Mouse (Mus musculus) cerebellum, adult 2 months (tissue): ENCODE results near the gene Dop1a.

Source experiments
- CTCF ChIP-seq: fragments of 200-500 bp; IDR thresholded peaks from 2 replicates; pipeline ENCODE4 v1.5.1; 2011; ENCODE audit warnings: low read depth, mild to moderate bottlenecking, control low read depth, low read length, moderate library complexity, borderline replicate concordance; ENCODE audit not compliant: insufficient read depth
- POLR2A ChIP-seq: fragments of 200-500 bp; IDR thresholded peaks from 2 replicates; pipeline ENCODE4 v1.6.1; 2011; ENCODE audit warnings: low read length, control low read depth, borderline replicate concordance; ENCODE audit not compliant: insufficient read depth

GRCm38 (mm10) chr9:86451617-86452016, 15.3 kb upstream of the Dop1a start:
- TF ChIP-seq CTCF (peak; percentile 91), POLR2A (no peak)
